Mouse (Mus musculus): ENCODE measurements at regions not wholly inside any gene's neighbourhood (a gene's known extent, or its start where the extent isn't known, plus 50 kb on each side); places are given as distances from the start of the nearest gene placed in this dataset.
"Not testable (repeated sequence)": the region's sequence is repeated elsewhere in the genome, so short reads cannot be mapped to it uniquely, and the experiment has no call there.

GRCm38 (mm10) chr1:51614700-51615099 lies 136.5 kb upstream of the Nabp1 start:
- intact Hi-C loops (cut with DNase I), result no loop called here
- no peak for DNase-seq (ENCODE audit: low spot score in 2 of 2)

DNA sequence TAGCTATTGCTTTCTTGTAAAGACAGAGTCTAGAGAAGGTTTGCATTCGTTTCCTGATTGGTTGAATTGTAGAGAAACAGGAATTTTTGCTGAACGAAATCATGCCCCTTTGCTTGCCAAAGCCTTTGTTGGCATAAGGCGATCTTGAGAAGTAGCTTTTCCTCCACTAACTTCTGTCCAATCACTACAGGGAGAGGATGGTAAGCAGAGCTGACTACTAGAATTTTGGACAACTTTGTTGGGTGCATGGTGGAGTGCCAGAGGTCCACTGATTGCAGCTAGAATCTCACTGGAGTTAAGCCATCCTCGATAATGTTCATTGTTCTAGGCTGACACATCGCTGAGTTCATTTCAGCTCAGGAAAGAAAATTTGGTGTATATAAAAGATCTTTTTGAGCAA lies 131.1 kb upstream of the Nabp1 start:
- intact Hi-C loops (cut with DNase I), result no loop called here

GRCm38 (mm10) chr1:51607437-51607855 lies 129.2 kb upstream of the Nabp1 start:
- intact Hi-C loops (cut with DNase I), result no loop called here
- DNase-seq (ENCODE audit: low spot score in 2 of 2), result no peak

More for the DNA sequence above, 131.1 kb upstream of the Nabp1 start:
- no peak for DNase-seq (ENCODE audit: low spot score in 2 of 2)

GRCm38 (mm10) chr1:51602071-51602470 lies 123.8 kb upstream of the Nabp1 start:
- intact Hi-C loops (cut with DNase I), result no loop called here
- no peak for DNase-seq (ENCODE audit: low spot score in 2 of 2)

DNA sequence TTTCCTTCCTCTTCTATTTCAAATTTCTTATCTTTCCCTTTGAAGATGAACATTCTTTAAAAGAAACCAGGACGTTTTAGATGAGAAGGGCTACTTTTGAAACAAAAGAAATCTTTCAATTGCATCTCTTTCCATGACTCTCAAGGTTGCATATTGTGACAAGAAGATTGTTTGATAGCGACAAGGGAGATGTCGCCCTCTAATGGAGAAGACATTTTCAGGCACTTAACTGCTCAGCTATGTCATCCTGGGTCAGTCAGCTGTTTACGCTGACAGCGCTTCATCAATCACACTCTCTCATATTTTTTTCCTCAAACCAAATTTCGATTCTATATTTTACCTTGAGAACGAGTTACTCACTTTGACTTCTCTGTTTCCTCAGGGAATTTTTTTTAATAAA lies 122.2 kb upstream of the Nabp1 start:
- DNase-seq (ENCODE audit: low spot score in 2 of 2), result no peak
- intact Hi-C loops (cut with DNase I), result no loop called here

- intact Hi-C loops (cut with DNase I), result loop anchor here (2.0 to 5.0 kb wide), 3 partner anchors 128 to 630 kb away; no protein-coding TSS in a partner anchor
- peak; percentile 71 to 83 for DNase-seq (ENCODE audit: low spot score in 2 of 2)
Measured at GRCm38 (mm10) chr1:51596935-51597820, 119.0 kb upstream of the Nabp1 start.

- no peak for DNase-seq (ENCODE audit: low spot score in 2 of 2)
- intact Hi-C loops (cut with DNase I), result loop anchor here (5.0 kb wide), 2 partner anchors 262 to 627 kb away; no protein-coding TSS in a partner anchor
Measured at GRCm38 (mm10) chr1:51594666-51595065, 116.4 kb upstream of the Nabp1 start.

- no peak for DNase-seq (ENCODE audit: low spot score in 2 of 2)
- intact Hi-C loops (cut with DNase I), result no loop called here
Measured at GRCm38 (mm10) chr1:51593621-51594441, 115.6 kb upstream of the Nabp1 start.

DNA sequence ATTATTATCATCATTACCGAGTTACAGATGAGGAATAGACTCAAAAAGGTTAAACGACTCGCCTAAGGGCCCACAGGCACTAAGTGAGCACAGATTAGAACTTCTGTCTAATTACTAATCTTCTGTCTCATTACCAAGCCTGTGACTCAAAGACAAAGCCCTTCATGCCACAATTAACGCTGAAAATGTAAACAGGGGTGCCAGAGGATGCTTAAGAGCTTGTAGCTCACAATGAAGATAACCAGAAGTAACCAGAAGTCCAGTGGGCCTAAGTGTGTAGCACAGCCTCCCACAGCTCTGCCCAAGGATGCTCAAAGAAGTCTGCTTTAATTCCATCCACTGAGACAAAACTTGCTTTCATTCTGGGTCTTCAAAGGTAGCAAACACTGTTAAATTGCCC lies 113.7 kb upstream of the Nabp1 start:
- intact Hi-C loops (cut with DNase I), result no loop called here
- no peak for DNase-seq (ENCODE audit: low spot score in 2 of 2)

DNA sequence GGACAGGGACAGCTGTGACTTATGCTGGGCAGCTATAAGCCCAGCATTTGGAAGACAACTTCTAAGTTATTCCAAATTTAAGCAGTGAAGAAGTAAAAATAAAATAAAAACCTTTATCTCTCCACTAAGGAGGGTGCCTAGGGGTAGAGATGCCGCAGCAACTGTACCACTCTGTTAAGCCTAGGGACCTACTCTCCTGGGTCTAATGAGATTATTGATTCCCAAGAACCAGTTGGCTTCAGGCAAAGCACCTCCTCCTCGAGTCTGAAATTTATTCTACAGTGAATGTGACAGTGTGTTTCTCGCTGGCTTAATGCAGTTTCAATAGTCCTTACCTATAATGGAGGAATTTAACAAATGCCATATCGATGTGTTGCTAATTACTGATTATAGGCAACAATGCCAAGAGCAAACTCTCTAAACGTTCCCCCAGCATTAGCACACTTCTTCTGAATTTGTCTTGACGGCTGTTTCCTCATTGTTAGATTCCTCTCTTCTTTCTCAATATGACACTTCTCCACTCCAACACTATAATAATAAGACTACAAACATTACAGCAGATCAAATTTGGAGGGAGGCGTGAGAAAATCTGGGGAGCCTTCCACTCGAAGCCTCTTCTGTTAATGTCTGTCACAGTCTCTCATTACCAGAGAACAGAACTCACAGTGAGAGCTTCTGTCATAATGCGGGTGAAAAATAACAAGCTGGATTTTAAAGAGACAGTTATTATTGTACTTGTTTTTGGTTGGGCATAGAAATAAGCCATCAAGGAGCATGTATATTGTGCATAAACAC lies 112.6 kb upstream of the Nabp1 start:
- intact Hi-C loops (cut with DNase I), result no loop called here

GRCm38 (mm10) chr1:51584925-51585424 lies 106.8 kb upstream of the Nabp1 start:
- intact Hi-C loops (cut with DNase I), result no loop called here
- DNase-seq (ENCODE audit: low spot score in 2 of 2), result no peak

More for the DNA sequence above, 112.6 kb upstream of the Nabp1 start:
- no peak for DNase-seq (ENCODE audit: low spot score in 2 of 2)

GRCm38 (mm10) chr1:51583871-51584270 lies 105.6 kb upstream of the Nabp1 start:
- no peak for DNase-seq (ENCODE audit: low spot score in 2 of 2)
- intact Hi-C loops (cut with DNase I), result no loop called here

- intact Hi-C loops (cut with DNase I), result no loop called here
Measured at GRCm38 (mm10) chr1:51580074-51580473, 101.8 kb upstream of the Nabp1 start.

GRCm38 (mm10) chr1:51577701-51578100 lies 99.5 kb upstream of the Nabp1 start:
- intact Hi-C loops (cut with DNase I), result no loop called here
- DNase-seq (ENCODE audit: low spot score in 2 of 2), result no peak

More at GRCm38 (mm10) chr1:51580074-51580473, 101.8 kb upstream of the Nabp1 start:
- no peak for DNase-seq (ENCODE audit: low spot score in 2 of 2)

DNA sequence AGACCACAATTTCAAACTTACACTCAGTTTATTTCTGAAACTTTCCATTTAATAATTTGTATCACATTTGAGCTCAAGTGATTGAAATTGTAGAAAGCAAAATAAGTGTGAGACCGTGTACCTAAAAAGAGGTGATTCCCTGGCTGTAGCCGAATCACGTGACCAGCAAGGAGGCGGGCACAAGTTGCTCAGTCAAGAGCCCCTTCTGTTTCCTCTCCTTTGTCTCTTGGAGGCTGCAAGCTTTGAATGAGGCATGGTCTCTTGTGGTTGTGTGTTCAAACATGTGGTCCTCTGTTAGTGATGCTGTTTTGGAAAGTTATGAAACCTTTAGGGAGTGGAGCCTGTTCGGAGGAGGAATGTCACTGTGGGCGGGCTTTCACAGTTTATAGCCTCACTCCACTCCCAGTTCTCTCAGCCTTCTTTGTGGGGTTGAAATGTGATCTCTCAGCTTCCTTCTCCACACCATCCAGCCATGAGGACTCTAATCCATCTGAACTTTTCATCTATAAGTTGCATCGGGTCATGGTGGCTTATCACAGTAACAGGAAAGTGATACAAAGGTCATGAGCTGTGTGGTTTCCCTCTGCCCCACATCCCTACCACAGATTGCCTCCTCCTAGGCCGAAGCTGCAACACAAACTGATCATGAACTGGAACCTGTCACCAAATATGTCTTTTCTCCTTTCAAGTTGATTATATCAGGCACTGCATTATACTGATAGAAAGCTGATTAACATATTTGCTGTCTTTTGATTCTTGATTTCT lies 94.3 kb upstream of the Nabp1 start:
- DNase-seq (ENCODE audit: low spot score in 2 of 2), result no peak
- intact Hi-C loops (cut with DNase I), result no loop called here

GRCm38 (mm10) chr1:51569625-51570024 lies 91.4 kb upstream of the Nabp1 start:
- DNase-seq (ENCODE audit: low spot score in 2 of 2), result no peak
- intact Hi-C loops (cut with DNase I), result no loop called here

DNA sequence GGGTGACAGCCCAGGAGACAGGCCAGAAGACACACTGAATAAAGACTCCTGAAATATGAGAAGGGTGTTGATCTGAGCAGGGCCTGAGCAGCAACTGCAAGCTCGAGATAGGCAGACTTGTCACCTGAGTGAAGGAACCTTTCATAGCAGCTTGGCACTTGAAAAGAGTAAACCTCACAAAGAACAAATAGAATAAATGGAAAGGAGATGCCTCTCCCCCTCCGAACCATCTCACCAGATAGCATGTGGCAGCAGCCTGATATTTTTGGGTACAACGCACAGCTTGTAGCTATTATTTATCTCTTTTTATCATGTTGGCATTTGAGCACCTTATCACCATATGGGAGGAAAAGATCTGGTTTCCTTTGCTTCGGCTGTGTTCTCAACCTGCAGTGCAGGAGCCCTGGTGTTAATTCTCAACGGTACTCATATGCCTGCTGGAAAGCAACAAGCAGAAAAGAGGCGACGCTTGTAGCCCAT lies 88.0 kb upstream of the Nabp1 start:
- DNase-seq (ENCODE audit: low spot score in 2 of 2), result no peak
- intact Hi-C loops (cut with DNase I), result no loop called here

DNA sequence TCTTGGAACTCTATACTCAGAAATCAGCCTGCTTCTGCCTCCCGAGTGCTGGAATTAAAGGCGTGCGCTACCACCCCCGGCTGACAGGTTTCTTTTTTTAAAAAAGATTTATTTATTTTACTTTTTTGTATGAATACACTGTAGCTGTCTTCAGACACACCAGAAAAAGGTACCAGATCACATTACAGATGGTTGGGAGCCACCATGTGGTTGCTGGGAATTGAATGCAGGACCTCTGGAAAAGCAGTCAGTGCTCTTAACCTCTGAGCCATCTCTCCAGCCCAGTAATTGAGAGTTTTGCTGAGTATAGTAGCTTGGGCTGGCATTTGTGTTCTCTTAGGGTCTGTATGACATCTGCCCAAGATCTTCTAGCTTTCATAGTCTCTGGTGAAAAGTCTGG lies 78.4 kb upstream of the Nabp1 start:
- intact Hi-C loops (cut with DNase I); DNase-seq (ENCODE audit: low spot score in 2 of 2): not testable (repeated sequence)

GRCm38 (mm10) chr1:51553738-51554137 lies 75.5 kb upstream of the Nabp1 start:
- intact Hi-C loops (cut with DNase I), result no loop called here
- DNase-seq (ENCODE audit: low spot score in 2 of 2), result no peak
